Mouse (Mus musculus) ZHBTc4 (cell line): ENCODE data around the gene Ptgis.

Experiments
- DNase-seq: peaks from one replicate; pipeline ENCODE4 v3.0.0-alpha.2; 2011; ENCODE audit warnings: low read depth, low spot score

The Ptgis gene

GRCm38 (mm10) chr2:167263040-167263810, 22.8 kb upstream of the Ptgis start:
- DNase-seq: peak; percentile 88

GRCm38 (mm10) chr2:167262433-167262832, 22.0 kb upstream of the Ptgis start:
- DNase-seq: no peak

- no peak for DNase-seq
Measured at GRCm38 (mm10) chr2:167261106-167261505, 20.7 kb upstream of the Ptgis start.

- DNase-seq: no peak
Measured at GRCm38 (mm10) chr2:167257790-167258189, 17.4 kb upstream of the Ptgis start.

- DNase-seq: no peak
Measured at GRCm38 (mm10) chr2:167254808-167255207, 14.4 kb upstream of the Ptgis start.

- no peak for DNase-seq
Measured at GRCm38 (mm10) chr2:167254185-167254584, 13.8 kb upstream of the Ptgis start.

- DNase-seq: peak; percentile 62
Measured at GRCm38 (mm10) chr2:167253476-167253875, 13.1 kb upstream of the Ptgis start.

- no peak for DNase-seq
Measured at GRCm38 (mm10) chr2:167252057-167252687, 11.8 kb upstream of the Ptgis start.

GRCm38 (mm10) chr2:167250736-167251337, 10.4 kb upstream of the Ptgis start:
- DNase-seq: peak; percentile 61

GRCm38 (mm10) chr2:167250003-167250735, 9.8 kb upstream of the Ptgis start:
- DNase-seq: no peak

- DNase-seq: no peak
Measured at GRCm38 (mm10) chr2:167249591-167249990, 9.2 kb upstream of the Ptgis start.

GRCm38 (mm10) chr2:167247823-167248222, 7.4 kb upstream of the Ptgis start:
- no peak for DNase-seq

- DNase-seq: no peak
Measured at GRCm38 (mm10) chr2:167246704-167247103, 6.3 kb upstream of the Ptgis start.

- peak; percentile 44 for DNase-seq
Measured at GRCm38 (mm10) chr2:167244892-167245291, 4.5 kb upstream of the Ptgis start.

GRCm38 (mm10) chr2:167243831-167244563, 3.6 kb upstream of the Ptgis start:
- no peak for DNase-seq

- DNase-seq: no peak
Measured at GRCm38 (mm10) chr2:167239262-167239661, 1.1 kb downstream of the Ptgis start.

GRCm38 (mm10) chr2:167237224-167237623, 3.2 kb downstream of the Ptgis start:
- DNase-seq: peak; percentile 56

- DNase-seq: no peak
Measured at GRCm38 (mm10) chr2:167236174-167236573, 4.2 kb downstream of the Ptgis start.

GRCm38 (mm10) chr2:167235338-167236018, 4.9 kb downstream of the Ptgis start:
- no peak for DNase-seq

GRCm38 (mm10) chr2:167233771-167234170, 6.6 kb downstream of the Ptgis start:
- no peak for DNase-seq

- DNase-seq: no peak
Measured at GRCm38 (mm10) chr2:167233009-167233335, 7.4 kb downstream of the Ptgis start.
